Mouse (Mus musculus): ENCODE measurements around the gene Ypel5. TPM values are rescaled to one million over a fixed set of nuclear protein-coding genes. Genes with fewer than 3 reads are reported as not detected.
A peak's percentile ranks its signal among the peaks of the same experiment; 100 is the strongest.

Ypel5 gene
- polyA plus RNA-seq, 1 experiment from 2014 or later, result 109 TPM

DNA sequence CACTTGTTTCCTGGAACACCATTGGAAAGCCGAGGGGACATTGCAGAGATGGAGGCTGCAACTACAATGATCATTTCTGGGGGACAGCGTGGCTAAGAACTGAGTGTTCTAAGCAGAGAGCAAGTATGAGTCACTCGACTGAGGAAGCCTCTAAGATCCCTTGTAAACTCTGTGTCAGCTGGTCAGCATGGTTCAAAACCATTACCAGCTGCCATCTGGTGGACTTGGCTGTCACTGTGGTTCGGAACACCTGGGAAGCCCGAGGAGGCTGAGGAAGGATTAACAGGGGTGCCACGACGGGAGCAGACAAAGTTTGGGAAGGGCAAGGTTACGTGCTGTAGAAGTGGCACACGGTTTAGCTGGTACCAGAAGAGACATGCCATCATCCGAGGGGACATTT, 27.0 kb downstream of the Ypel5 start:
- WGBS, result 67% methylated on average over 10 of the region's 10 CpGs
- H3K36me3 ChIP-seq (ENCODE audit: insufficient read depth, low read length), result no peaks in the 10 kb centered on the region
- DNase-seq (ENCODE audit: low spot score) (peak; percentile 18), ATAC-seq (peak; percentile 25; the same call in 1 of the 2 replicates)
- H3K4me2 ChIP-seq (replicated peaks; ENCODE audit: low read depth, low read length), result no peak overlapping the region
- H3K27ac ChIP-seq (ENCODE audit: low read length), result no peak overlapping the region
- no peak overlapping the region for H3K9ac ChIP-seq (replicated peaks; ENCODE audit: low read depth)
- TF ChIP-seq CTCF (IDR thresholded peaks at IDR 0.05) (no peak), EP300 (IDR thresholded peaks at IDR 0.05) (no peak)
- no peaks in the 10 kb centered on the region for H3K4me1 ChIP-seq (ENCODE audit: insufficient read depth, low read depth, low read length)
- no peaks in the 10 kb centered on the region for H3K9me3 ChIP-seq (ENCODE audit: low read length)
- H3K27me3 ChIP-seq (replicated peaks; ENCODE audit: insufficient read depth, low read length), result no peaks in the 10 kb centered on the region
- no peak overlapping the region for H3K4me3 ChIP-seq (ENCODE audit: low read depth, low read length)

DNA sequence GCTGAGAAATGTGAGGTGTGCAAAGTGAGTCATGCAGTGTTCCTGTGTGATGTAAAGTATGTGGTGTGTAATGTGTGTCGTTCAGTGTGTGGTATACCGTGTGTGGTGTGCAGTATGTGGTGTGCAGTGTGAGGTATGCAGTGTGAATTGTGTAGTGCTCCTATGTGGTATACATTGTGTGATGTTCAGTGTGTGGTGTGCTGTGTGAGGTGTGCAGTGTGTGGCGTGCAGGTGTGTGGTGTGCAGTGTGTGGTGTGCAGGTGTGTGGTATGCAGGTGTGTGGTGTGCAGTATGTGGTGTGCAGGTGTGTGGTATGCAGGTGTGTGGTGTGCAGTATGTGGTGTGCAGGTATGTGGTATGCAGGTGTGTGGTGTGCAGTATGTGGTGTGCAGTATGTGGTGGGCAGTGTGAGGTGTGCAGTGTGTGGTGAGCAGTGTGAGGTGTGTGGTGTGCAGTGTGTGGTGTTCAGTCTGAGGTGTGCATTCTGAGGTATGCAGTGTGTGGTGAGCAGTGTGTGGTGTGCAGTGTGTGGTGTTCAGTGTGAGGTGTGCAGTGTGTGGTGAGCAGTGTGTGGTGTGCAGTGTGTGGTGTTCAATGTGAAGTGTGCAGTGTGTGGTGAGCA, 30.5 kb downstream of the Ypel5 start:
- H3K9me3 ChIP-seq (ENCODE audit: low read length), result no peaks in the 10 kb centered on the region
- H3K36me3 ChIP-seq (ENCODE audit: insufficient read depth, low read length), result no peaks in the 10 kb centered on the region
- H3K27me3 ChIP-seq (replicated peaks; ENCODE audit: insufficient read depth, low read length), result no peaks in the 10 kb centered on the region
- no peaks in the 10 kb centered on the region for H3K4me1 ChIP-seq (ENCODE audit: insufficient read depth, low read depth, low read length)
- H3K4me2 ChIP-seq (replicated peaks; ENCODE audit: low read depth, low read length), result no peak overlapping the region
- no peak overlapping the region for H3K9ac ChIP-seq (replicated peaks; ENCODE audit: low read depth)
- DNase-seq (ENCODE audit: low spot score) (no peak), ATAC-seq (no peak)
- no peak overlapping the region for H3K27ac ChIP-seq (ENCODE audit: low read length)
- H3K4me3 ChIP-seq (ENCODE audit: low read depth, low read length), result no peak overlapping the region
- whole genome bisulfite sequencing, result 87% methylated on average over 3 of the region's 3 CpGs
- TF ChIP-seq EP300 (IDR thresholded peaks at IDR 0.05) (no peak), CTCF (IDR thresholded peaks at IDR 0.05) (no peak)

DNA sequence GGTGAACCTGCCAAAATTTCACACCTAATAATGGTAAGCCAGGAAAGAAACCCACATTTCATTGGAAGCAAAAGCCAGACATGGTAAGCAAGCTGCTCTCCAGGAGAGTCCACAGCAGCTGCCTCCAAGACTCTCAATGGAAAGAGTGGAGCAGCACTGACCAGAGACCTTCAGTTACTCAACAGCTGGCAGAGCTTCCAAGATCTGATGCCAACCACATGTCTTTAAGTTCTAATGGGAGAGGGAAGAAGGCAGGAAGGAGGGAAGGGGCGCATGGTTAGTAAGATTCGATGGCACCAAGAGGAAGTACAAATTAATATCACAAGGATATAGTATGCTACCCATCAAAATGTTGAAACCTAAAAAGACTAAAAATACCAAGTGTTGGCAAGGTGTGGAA, 31.9 kb downstream of the Ypel5 start:
- DNase-seq (ENCODE audit: low spot score), result no peak
- no peaks in the 10 kb centered on the region for H3K36me3 ChIP-seq (ENCODE audit: insufficient read depth, low read length)
- no peaks in the 10 kb centered on the region for H3K9me3 ChIP-seq (ENCODE audit: low read length)
- TF ChIP-seq CTCF (IDR thresholded peaks at IDR 0.05) (no peak), EP300 (IDR thresholded peaks at IDR 0.05) (no peak)
- H3K9ac ChIP-seq (replicated peaks; ENCODE audit: low read depth), result no peak overlapping the region
- WGBS, result 83% methylated on average over 2 of the region's 2 CpGs
- no peak overlapping the region for H3K27ac ChIP-seq (ENCODE audit: low read length)
- no peak for ATAC-seq
- no peak overlapping the region for H3K4me2 ChIP-seq (replicated peaks; ENCODE audit: low read depth, low read length)
- no peak overlapping the region for H3K4me3 ChIP-seq (ENCODE audit: low read depth, low read length)
- no peaks in the 10 kb centered on the region for H3K4me1 ChIP-seq (ENCODE audit: insufficient read depth, low read depth, low read length)
- no peaks in the 10 kb centered on the region for H3K27me3 ChIP-seq (replicated peaks; ENCODE audit: insufficient read depth, low read length)

DNA sequence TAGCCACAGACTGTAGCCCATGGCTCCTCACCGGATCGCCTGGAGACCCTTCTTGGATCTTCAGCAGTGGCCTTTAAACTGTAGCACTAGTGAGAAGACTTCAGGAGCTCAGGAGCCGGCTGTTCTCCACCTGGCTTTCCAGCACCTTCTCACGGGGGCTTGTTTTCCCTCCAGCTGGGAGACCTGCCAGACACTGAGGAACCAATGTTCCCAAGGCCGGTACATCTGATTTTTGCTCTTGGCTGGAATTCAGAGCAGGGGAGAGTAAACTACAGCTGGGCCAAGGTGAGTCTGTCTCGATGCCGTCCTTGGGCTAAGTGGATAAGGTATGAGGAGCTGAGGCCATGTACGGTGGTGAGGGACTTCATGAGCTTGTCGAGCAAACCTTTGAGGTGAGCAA, 42.7 kb downstream of the Ypel5 start:
- no peak overlapping the region for H3K27ac ChIP-seq (ENCODE audit: low read length)
- H3K9ac ChIP-seq (replicated peaks; ENCODE audit: low read depth), result no peak overlapping the region
- WGBS, result 74% methylated on average over 9 of the region's 9 CpGs
- DNase-seq (ENCODE audit: low spot score) (no peak), ATAC-seq (no peak)
- no peak overlapping the region for H3K4me2 ChIP-seq (replicated peaks; ENCODE audit: low read depth, low read length)
- TF ChIP-seq CTCF (IDR thresholded peaks at IDR 0.05), result no peak
- TF ChIP-seq EP300 (IDR thresholded peaks at IDR 0.05), result no peak
- H3K9me3 ChIP-seq (ENCODE audit: low read length), result no peaks in the 10 kb centered on the region
- no peaks in the 10 kb centered on the region for H3K4me1 ChIP-seq (ENCODE audit: insufficient read depth, low read depth, low read length)
- H3K36me3 ChIP-seq (ENCODE audit: insufficient read depth, low read length), result no peaks in the 10 kb centered on the region
- no peaks in the 10 kb centered on the region for H3K27me3 ChIP-seq (replicated peaks; ENCODE audit: insufficient read depth, low read length)
- no peak overlapping the region for H3K4me3 ChIP-seq (ENCODE audit: low read depth, low read length)

DNA sequence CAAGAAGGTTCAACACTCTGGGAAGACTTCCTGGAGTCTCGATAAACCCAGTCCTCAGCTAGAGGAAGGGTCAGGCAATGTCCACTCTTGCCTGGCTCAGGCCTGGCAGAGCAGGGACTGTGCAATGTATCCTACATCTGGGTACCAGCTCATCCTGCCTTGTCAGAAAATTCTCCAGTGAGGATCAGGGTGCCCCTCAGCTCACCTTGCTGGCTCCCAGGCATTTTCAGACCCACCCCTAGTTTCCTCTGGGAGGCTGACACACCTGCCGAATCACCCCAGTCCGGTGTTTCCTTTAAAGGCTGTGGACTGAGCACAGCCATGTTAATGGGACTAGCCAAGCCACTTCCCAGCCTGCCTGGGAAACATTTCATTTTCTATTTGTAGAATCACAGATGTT, 43.9 kb downstream of the Ypel5 start:
- TF ChIP-seq CTCF (IDR thresholded peaks at IDR 0.05), result no peak
- no peak for TF ChIP-seq EP300 (IDR thresholded peaks at IDR 0.05)
- no peak for DNase-seq (ENCODE audit: low spot score)
- 62% methylated on average over 3 of the region's 3 CpGs for WGBS
- ATAC-seq, result no peak
- Histone ChIP-seq H3K4me3 (ENCODE audit: low read depth, low read length) (no peak overlapping the region), H3K4me1 (ENCODE audit: insufficient read depth, low read depth, low read length) (no peaks in the 10 kb centered on the region), H3K27me3 (replicated peaks; ENCODE audit: insufficient read depth, low read length) (no peaks in the 10 kb centered on the region), H3K36me3 (ENCODE audit: insufficient read depth, low read length) (no peaks in the 10 kb centered on the region), H3K9ac (replicated peaks; ENCODE audit: low read depth) (no peak overlapping the region), H3K27ac (ENCODE audit: low read length) (no peak overlapping the region), H3K4me2 (replicated peaks; ENCODE audit: low read depth, low read length) (no peak overlapping the region), H3K9me3 (ENCODE audit: low read length) (no peaks in the 10 kb centered on the region)

DNA sequence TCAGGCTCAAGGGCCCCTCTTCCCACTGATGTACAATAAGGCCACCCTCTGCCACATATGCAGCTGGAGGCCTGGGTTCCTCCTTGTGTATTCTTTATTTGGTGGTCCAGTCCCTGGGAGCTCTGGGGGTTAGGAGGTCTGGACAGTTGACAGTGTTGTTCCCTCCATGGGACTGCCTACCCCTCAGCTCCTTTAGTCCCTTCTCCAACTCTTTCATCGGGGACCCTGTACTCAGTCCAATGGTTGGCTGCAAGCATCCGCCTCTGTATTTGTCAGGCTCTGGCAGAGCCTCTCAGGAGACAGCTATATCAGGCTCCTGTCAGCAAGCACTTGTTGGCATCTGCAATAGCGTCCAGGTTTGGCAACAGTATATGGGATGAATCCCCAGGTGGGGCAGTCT, 44.8 kb downstream of the Ypel5 start:
- no peak for TF ChIP-seq CTCF (IDR thresholded peaks at IDR 0.05)
- TF ChIP-seq EP300 (IDR thresholded peaks at IDR 0.05), result no peak
- H3K9me3 ChIP-seq (ENCODE audit: low read length), result no peaks in the 10 kb centered on the region

DNA sequence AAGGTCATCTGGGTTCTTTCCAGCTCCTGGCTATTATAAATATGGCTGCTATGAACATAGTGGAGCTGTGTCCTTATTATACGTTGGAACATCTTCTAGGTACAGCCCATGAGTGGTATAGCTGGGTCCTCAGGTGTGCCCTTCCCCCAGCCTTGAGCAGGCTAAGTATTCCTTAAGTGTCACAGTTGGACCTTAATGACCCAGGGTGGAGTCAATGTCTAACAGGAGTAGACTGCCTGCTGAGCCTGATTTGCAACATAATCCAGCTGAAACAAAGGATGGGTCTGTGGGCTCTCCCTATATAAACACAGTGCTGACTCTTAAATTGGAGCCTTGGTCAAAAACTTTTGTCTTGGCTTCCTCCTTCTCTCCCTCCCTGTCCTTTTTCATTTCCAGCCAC, 45.6 kb downstream of the Ypel5 start:
- Histone ChIP-seq H3K27ac (ENCODE audit: low read length) (no peak overlapping the region), H3K9me3 (ENCODE audit: low read length) (no peaks in the 10 kb centered on the region), H3K4me3 (ENCODE audit: low read depth, low read length) (no peak overlapping the region), H3K4me1 (ENCODE audit: insufficient read depth, low read depth, low read length) (no peaks in the 10 kb centered on the region), H3K4me2 (replicated peaks; ENCODE audit: low read depth, low read length) (no peak overlapping the region), H3K27me3 (replicated peaks; ENCODE audit: insufficient read depth, low read length) (no peaks in the 10 kb centered on the region), H3K9ac (replicated peaks; ENCODE audit: low read depth) (no peak overlapping the region), H3K36me3 (ENCODE audit: insufficient read depth, low read length) (no peaks in the 10 kb centered on the region)
- DNase-seq (ENCODE audit: low spot score) (no peak), ATAC-seq (no peak)
- whole genome bisulfite sequencing, result 53% methylated on average over 1 of the region's 1 CpGs
- no peak for TF ChIP-seq CTCF (IDR thresholded peaks at IDR 0.05)
- TF ChIP-seq EP300 (IDR thresholded peaks at IDR 0.05), result no peak

More for the DNA sequence above, 44.8 kb downstream of the Ypel5 start:
- Histone ChIP-seq H3K27ac (ENCODE audit: low read length) (no peak overlapping the region), H3K27me3 (replicated peaks; ENCODE audit: insufficient read depth, low read length) (no peaks in the 10 kb centered on the region), H3K4me2 (replicated peaks; ENCODE audit: low read depth, low read length) (no peak overlapping the region), H3K4me1 (ENCODE audit: insufficient read depth, low read depth, low read length) (no peaks in the 10 kb centered on the region), H3K9ac (replicated peaks; ENCODE audit: low read depth) (no peak overlapping the region), H3K36me3 (ENCODE audit: insufficient read depth, low read length) (no peaks in the 10 kb centered on the region), H3K4me3 (ENCODE audit: low read depth, low read length) (no peak overlapping the region)
- WGBS, result 73% methylated on average over 3 of the region's 3 CpGs
- ATAC-seq (no peak), DNase-seq (ENCODE audit: low spot score) (no peak)
